Mouse (Mus musculus) MEL (cell line): ENCODE results near the gene Abl2. TPM values are rescaled to one million over a fixed set of nuclear protein-coding genes. Genes with fewer than 3 reads are reported as not detected.

ENCODE experiments used
- DNase-seq: peaks from one replicate; pipeline ENCODE4 v3.0.0; 2011; ENCODE audit warnings: low read depth, low spot score
- H3K27ac ChIP-seq: 2 replicates; pipeline ENCODE4 v1.5.1; 2012; ENCODE audit warnings: low read depth, mild to moderate bottlenecking, control low read depth, low read length, moderate library complexity; ENCODE audit not compliant: control insufficient read depth
- H3K27me3 ChIP-seq, 2 experiments: fragments of 150-350 bp in 1 of 2; sonication (generic) in 1 of 2; 2 replicates each; pipeline ENCODE4 v1.6.1; 2012; ENCODE audit warnings: low read length in 2 of 2, mild to moderate bottlenecking in 2 of 2, improper control_type of control experiment in 1 of 2, moderate library complexity in 1 of 2; ENCODE audit not compliant: insufficient read depth in 2 of 2, control insufficient read depth in 1 of 2
- H3K36me3 ChIP-seq, 2 experiments: 2 replicates each; pipeline ENCODE4 v1.6.1; 2012 to 2014; ENCODE audit warnings: low read length in 2 of 2, improper control_type of control experiment in 1 of 2, inconsistent platforms in 1 of 2, mild to moderate bottlenecking in 1 of 2; ENCODE audit not compliant: insufficient read depth in 2 of 2, control insufficient read depth in 1 of 2
- H3K4me1 ChIP-seq, 2 experiments: fragments of 150-350 bp in 1 of 2; sonication (generic) in 1 of 2; 2 replicates each; pipeline ENCODE4 v1.6.1; 2012; ENCODE audit warnings: low read length in 2 of 2, improper control_type of control experiment in 1 of 2, mild to moderate bottlenecking in 1 of 2; ENCODE audit not compliant: insufficient read depth in 2 of 2, control insufficient read depth in 1 of 2
- H3K4me3 ChIP-seq, 2 experiments: fragments of 150-350 bp in 1 of 2; sonication (generic) in 1 of 2; 2 replicates each; pipeline ENCODE4 v1.5.1; 2012; ENCODE audit warnings: low read depth in 2 of 2, low read length in 2 of 2, mild to moderate bottlenecking in 2 of 2, moderate library complexity in 2 of 2, control low read depth in 1 of 2, improper control_type of control experiment in 1 of 2; ENCODE audit not compliant: control insufficient read depth in 1 of 2, insufficient read depth in 1 of 2
- H3K79me2 ChIP-seq: 2 replicates; pipeline ENCODE4 v1.6.1; 2012; ENCODE audit warnings: mild to moderate bottlenecking, low read length, moderate library complexity; ENCODE audit not compliant: control insufficient read depth, poor library complexity, insufficient read depth
- H3K9ac ChIP-seq: 2 replicates; pipeline ENCODE4 v1.6.1; 2012; ENCODE audit warnings: low read depth, mild to moderate bottlenecking, control low read depth, low read length, moderate library complexity; ENCODE audit not compliant: control insufficient read depth, poor library complexity, severe bottlenecking
- H3K9me3 ChIP-seq: fragments of 150-350 bp; sonication (generic); replicated peaks from 2 replicates; pipeline ENCODE4 v1.6.1; 2012; ENCODE audit warnings: mild to moderate bottlenecking, low read length, improper control_type of control experiment, moderate library complexity; ENCODE audit not compliant: insufficient read depth
- CHD1 ChIP-seq: IDR thresholded peaks from 2 replicates; pipeline ENCODE4 v1.6.1; 2012; ENCODE audit warnings: low read depth, mild to moderate bottlenecking, inconsistent platforms, low read length, improper control_type of control experiment
- CTCF ChIP-seq, 3 experiments: IDR thresholded peaks in 2 of 3; conservative IDR thresholded peaks in 1 of 3; 2 replicates each; pipeline ENCODE4 v1.5.1; 2011 to 2012; ENCODE audit warnings: low read length in 3 of 3, low read depth in 2 of 3, mild to moderate bottlenecking in 2 of 3, improper control_type of control experiment in 1 of 3, inconsistent platforms in 1 of 3, mixed read lengths in 1 of 3, moderate library complexity in 1 of 3; ENCODE audit not compliant: control insufficient read depth in 1 of 3, insufficient read depth in 1 of 3, poor library complexity in 1 of 3, severe bottlenecking in 1 of 3
- ELF1 ChIP-seq: IDR thresholded peaks from 2 replicates; pipeline ENCODE4 v1.6.1; 2014; ENCODE audit warnings: low read depth, mild to moderate bottlenecking, inconsistent platforms, low read length, improper control_type of control experiment, moderate library complexity
- GATA1 ChIP-seq: IDR thresholded peaks from 2 replicates; pipeline ENCODE4 v1.6.1; 2011; ENCODE audit warnings: low read depth, low read length, improper control_type of control experiment
- JUND ChIP-seq: IDR thresholded peaks from 2 replicates; pipeline ENCODE4 v1.6.1; 2011; ENCODE audit warnings: low read depth, mild to moderate bottlenecking, improper control_type of control experiment, low read length
- MAX ChIP-seq: IDR thresholded peaks from 2 replicates; pipeline ENCODE4 v1.6.1; 2011; ENCODE audit warnings: low read length, improper control_type of control experiment
- MXI1 ChIP-seq: IDR thresholded peaks from 2 replicates; pipeline ENCODE4 v1.6.1; 2011; ENCODE audit warnings: mild to moderate bottlenecking, low read depth, low read length, improper control_type of control experiment
- NRF1 ChIP-seq: IDR thresholded peaks from 2 replicates; pipeline ENCODE4 v1.6.1; 2014; ENCODE audit warnings: low read depth, mild to moderate bottlenecking, inconsistent platforms, low read length, improper control_type of control experiment, moderate library complexity; ENCODE audit not compliant: poor library complexity, insufficient read depth, severe bottlenecking
- POLR2A ChIP-seq, 2 experiments: IDR thresholded peaks; 2 replicates each; pipeline ENCODE4 v1.6.1; 2011 to 2012; ENCODE audit warnings: low read length in 2 of 2, mild to moderate bottlenecking in 2 of 2, control low read depth in 1 of 2, improper control_type of control experiment in 1 of 2, low read depth in 1 of 2, moderate library complexity in 1 of 2; ENCODE audit not compliant: control insufficient read depth in 1 of 2, insufficient read depth in 1 of 2, poor library complexity in 1 of 2
- POLR2AphosphoS2 ChIP-seq: IDR thresholded peaks from 2 replicates; pipeline ENCODE4 v1.6.1; 2011; ENCODE audit warnings: low read length, improper control_type of control experiment
- RAD21 ChIP-seq: IDR thresholded peaks from 2 replicates; pipeline ENCODE4 v1.6.1; 2011; ENCODE audit warnings: mild to moderate bottlenecking, low read depth, low read length, improper control_type of control experiment
- SMC3 ChIP-seq: IDR thresholded peaks from 2 replicates; pipeline ENCODE4 v1.6.1; 2011; ENCODE audit warnings: low read depth, low read length, improper control_type of control experiment
- TAL1 ChIP-seq: IDR thresholded peaks from 2 replicates; pipeline ENCODE4 v1.6.1; 2012; ENCODE audit warnings: mild to moderate bottlenecking, inconsistent platforms, low read length, moderate library complexity, mixed read lengths
- USF1 ChIP-seq: IDR thresholded peaks from 2 replicates; pipeline ENCODE4 v1.6.1; 2014; ENCODE audit warnings: low read depth, mild to moderate bottlenecking, inconsistent platforms, low read length, improper control_type of control experiment, moderate library complexity
- ZC3H11A ChIP-seq: IDR thresholded peaks from 2 replicates; pipeline ENCODE4 v1.6.1; 2012; ENCODE audit warnings: low read depth, mild to moderate bottlenecking, inconsistent platforms, low read length, improper control_type of control experiment
- polyA plus RNA-seq, 2 experiments: library from polyadenylated mRNA; stranded (reverse) in 1 of 2; unstranded in 1 of 2; fragments of >175 nt in 1 of 2; fragments of >200 nt in 1 of 2; gene quantifications; 2 replicates each; pipeline versions ENCODE4 v1.2.1 to v1.2.4; 2012; ENCODE audit warnings: low replicate concordance in 2 of 2, low read depth in 1 of 2; ENCODE audit not compliant: insufficient read length in 2 of 2, insufficient read depth in 1 of 2, missing spikeins in 1 of 2
- total RNA-seq: library from RNA; depleted of rRNA; stranded (reverse); fragments of 300-350 nt; gene quantifications from 2 replicates; pipeline ENCODE4 v1.2.3, GENCODE M21; 2012

Abl2 gene
- total and polyA plus RNA-seq, 3 experiments: 13.8 to 17.5 TPM; not detected in 1

- no peak overlapping the region for H3K9ac ChIP-seq
- H3K4me3 ChIP-seq: no peak overlapping the region
- no peaks in the 10 kb centered on the region for H3K9me3 ChIP-seq
- H3K27me3 ChIP-seq: no peaks in the 10 kb centered on the region
- peaks cover 0 to 14% of the 10 kb centered on the region in 2 experiments; a peak in 2 of 4 replicates for H3K36me3 ChIP-seq
- TF ChIP-seq POLR2A (IDR thresholded peaks at IDR 0.05; ENCODE audit: control insufficient read depth in 1 of 2, insufficient read depth in 1 of 2, low read depth in 1 of 2, low read length in 2 of 2, poor library complexity in 1 of 2) (no peak), CHD1 (no peak), MAX (no peak), JUND (no peak), ELF1 (no peak), CTCF (IDR thresholded peaks at IDR 0.05 in 2 of 3, conservative IDR thresholded peaks at IDR 0.05 in 1 of 3; ENCODE audit: control insufficient read depth in 1 of 3, insufficient read depth in 1 of 3, low read depth in 2 of 3, low read length in 3 of 3, poor library complexity in 1 of 3, severe bottlenecking in 1 of 3) (peak; percentile 53 to 57 (median 56)), SMC3 (peak; percentile 29; the same call in 1 of the 2 replicates), RAD21 (peak; percentile 29)
- DNase-seq: peak; percentile 59
- H3K27ac ChIP-seq: no peak overlapping the region
- no peaks in the 10 kb centered on the region for H3K4me1 ChIP-seq
- no peaks in the 10 kb centered on the region for H3K79me2 ChIP-seq
Measured at GRCm38 (mm10) chr1:156630965-156631364, 72.4 kb downstream of the Abl2 start.

DNA sequence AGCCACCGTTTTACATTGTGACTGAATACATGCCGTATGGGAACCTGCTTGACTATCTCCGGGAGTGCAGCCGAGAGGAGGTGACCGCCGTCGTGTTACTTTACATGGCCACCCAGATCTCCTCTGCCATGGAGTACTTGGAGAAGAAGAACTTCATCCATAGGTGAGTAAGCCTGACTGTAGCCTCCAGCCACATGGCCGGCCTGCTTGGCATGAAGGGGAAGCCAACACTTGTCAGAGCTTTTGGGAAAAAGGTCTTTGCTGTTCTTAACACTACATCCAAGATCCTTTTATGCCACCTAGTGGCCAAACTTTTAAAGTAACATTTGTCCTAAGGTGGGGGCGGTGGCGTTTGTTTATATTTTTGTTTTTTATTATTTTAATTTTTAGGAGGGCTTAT lies 74.5 kb downstream of the Abl2 start:
- DNase-seq: peak; percentile 56
- no peak overlapping the region for H3K9ac ChIP-seq
- peaks cover 0 to 19% of the 10 kb centered on the region in 2 experiments; a peak in 2 of 4 replicates for H3K36me3 ChIP-seq
- H3K4me1 ChIP-seq: no peaks in the 10 kb centered on the region
- H3K27ac ChIP-seq: no peak overlapping the region
- no peaks in the 10 kb centered on the region for H3K79me2 ChIP-seq
- TF ChIP-seq SMC3: peak; percentile 58
- TF ChIP-seq CTCF (IDR thresholded peaks at IDR 0.05 in 2 of 3, conservative IDR thresholded peaks at IDR 0.05 in 1 of 3; ENCODE audit: control insufficient read depth in 1 of 3, insufficient read depth in 1 of 3, low read depth in 2 of 3, low read length in 3 of 3, poor library complexity in 1 of 3, severe bottlenecking in 1 of 3): peak in 2 of 3 experiments; percentile 26 to 59; a peak in 3 of 6 replicates
- peak; percentile 47 for TF ChIP-seq ZC3H11A
- peak; percentile 65 for TF ChIP-seq RAD21
- TF ChIP-seq GATA1: no peak
- H3K4me3 ChIP-seq: no peak overlapping the region
- H3K27me3 ChIP-seq: no peaks in the 10 kb centered on the region
- H3K9me3 ChIP-seq: no peaks in the 10 kb centered on the region

DNA sequence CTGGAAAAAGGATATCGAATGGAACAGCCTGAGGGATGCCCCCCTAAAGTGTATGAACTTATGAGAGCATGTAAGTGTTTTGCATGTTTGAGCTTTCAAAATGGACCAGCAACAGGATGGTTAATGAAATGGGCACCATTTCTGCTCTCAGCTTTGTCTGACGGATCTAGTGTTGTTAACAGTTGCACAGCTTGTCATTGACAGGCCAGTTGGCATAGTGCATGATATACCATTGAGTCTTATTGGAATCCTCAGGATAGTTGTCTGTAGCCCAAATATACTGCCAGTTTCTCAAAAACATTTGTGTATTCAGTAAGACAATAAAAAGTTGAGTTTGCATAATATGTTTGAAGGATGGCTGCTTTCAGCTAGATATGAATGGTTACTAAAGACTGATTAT lies 76.6 kb downstream of the Abl2 start:
- H3K4me1 ChIP-seq: no peaks in the 10 kb centered on the region
- H3K79me2 ChIP-seq: no peaks in the 10 kb centered on the region
- H3K27me3 ChIP-seq: no peaks in the 10 kb centered on the region
- H3K9me3 ChIP-seq: no peaks in the 10 kb centered on the region
- no peak overlapping the region for H3K27ac ChIP-seq
- no peak overlapping the region for H3K4me3 ChIP-seq
- TF ChIP-seq MXI1: no peak
- TF ChIP-seq TAL1: no peak
- no peak for TF ChIP-seq NRF1
- no peak for TF ChIP-seq GATA1
- no peak for TF ChIP-seq JUND
- no peak for TF ChIP-seq ELF1
- no peak for TF ChIP-seq POLR2AphosphoS2
- TF ChIP-seq USF1: no peak
- TF ChIP-seq, all 39 proteins: peak for 0
- Histone ChIP-seq H3K9ac (no peak overlapping the region), H3K36me3 (peaks cover 0 to 20% of the 10 kb centered on the region in 2 experiments; a peak in 2 of 4 replicates)
- no peak for DNase-seq
